In genomic region chr16:76680061-76680911, GRCm38 (mm10) we compare ENCODE assay signal across 10 mouse cellular contexts.
A peak's percentile ranks its signal among the peaks of the same experiment; 100 is the strongest.
DNase-seq lines count a peak whose midpoint lies in the region; ATAC-seq lines count a peak whose summit lies in the region.
"Had no signal": no experiment of that assay in that cellular context is flagged by ENCODE, and none has a peak within 500 bp of the region (broad histone marks: within the 10 kb centered on the region; RNA-seq: fewer than 3 reads in every experiment).

No protein-coding gene starts in this region.

- 71% methylated on average over 19 of the region's 19 CpGs for WGBS in hindbrain, embryonic 10.5 days
- WGBS in macrophage (ENCODE audit: missing documents), result 3% methylated on average over 18 of the region's 19 CpGs
- 24% methylated on average over 19 of the region's 19 CpGs for WGBS in stomach, embryonic 15.5 days

- peaks cover under 1% of the 10 kb centered on the region; the same call in 1 of the 2 replicates for H3K4me1 ChIP-seq in hindbrain, embryonic 10.5 days (replicated peaks)
- no peaks in the 10 kb centered on the region for H3K4me1 ChIP-seq in stomach, embryonic 15.5 days
- H3K4me1 ChIP-seq: midbrain, embryonic 12.5 days had no signal

- no peaks in the 10 kb centered on the region for H3K36me3 ChIP-seq in hindbrain, embryonic 10.5 days
- H3K36me3 ChIP-seq in macrophage (ENCODE audit: inconsistent target), result no peaks in the 10 kb centered on the region
- H3K36me3 ChIP-seq in stomach, embryonic 15.5 days, result no peaks in the 10 kb centered on the region
- H3K36me3 ChIP-seq: G1E; midbrain, embryonic 12.5 days had no signal

- H3K27me3 ChIP-seq in hindbrain, embryonic 10.5 days (ENCODE audit: insufficient read depth, poor library complexity, severe bottlenecking), result no peaks in the 10 kb centered on the region
- no peaks in the 10 kb centered on the region for H3K27me3 ChIP-seq in stomach, embryonic 15.5 days (replicated peaks)

- peak; percentile 80 for ATAC-seq in stomach, embryonic 15.5 days (ENCODE audit: insufficient read depth, low FRiP score, low read depth)

- peak; percentile 7 for DNase-seq in gastrocnemius, adult 18-20 months (ENCODE audit: low spot score)
- no peak for DNase-seq in gastrocnemius, postnatal 25 days
- peak; percentile 34 for DNase-seq in embryo, embryonic 10 days (ENCODE audit: low spot score)
- peak; percentile 19 for DNase-seq in hindbrain, embryonic 10.5 days (ENCODE audit: low spot score)
- peak; percentile 18 to 49 for DNase-seq in left cerebral cortex, postnatal 10 days (ENCODE audit: extremely low spot score in 1 of 2, low spot score in 2 of 2)
- DNase-seq in urinary bladder, adult 2 months (ENCODE audit: low spot score), result no peak

- H3K4me2 ChIP-seq in stomach, embryonic 15.5 days, result peak overlapping the region; percentile 55
- H3K4me2 ChIP-seq: midbrain, embryonic 12.5 days had no signal

- peak overlapping the region; percentile 51; the same call in 1 of the 2 replicates for H3K27ac ChIP-seq in hindbrain, embryonic 10.5 days
- H3K27ac ChIP-seq in macrophage, result no peak overlapping the region
- peak overlapping the region; percentile 70 for H3K27ac ChIP-seq in stomach, embryonic 15.5 days
- H3K27ac ChIP-seq: midbrain, embryonic 12.5 days had no signal

- no peaks in the 10 kb centered on the region for H3K79me2 ChIP-seq in macrophage (ENCODE audit: inconsistent target)

- H3K4me3 ChIP-seq in hindbrain, embryonic 10.5 days, result no peak overlapping the region
- H3K4me3 ChIP-seq in macrophage (ENCODE audit: inconsistent target), result peak overlapping the region; percentile 3; the same call in 1 of the 2 replicates
- H3K4me3 ChIP-seq in stomach, embryonic 15.5 days (replicated peaks), result peak overlapping the region; percentile 30
- H3K4me3 ChIP-seq: midbrain, embryonic 12.5 days had no signal

- H3K9ac ChIP-seq in stomach, embryonic 15.5 days, result no peak overlapping the region
- H3K9ac ChIP-seq: midbrain, embryonic 12.5 days had no signal

- peaks cover 10% of the 10 kb centered on the region for H3K9me3 ChIP-seq in hindbrain, embryonic 10.5 days
- H3K9me3 ChIP-seq in stomach, embryonic 15.5 days, result no peaks in the 10 kb centered on the region
- H3K9me3 ChIP-seq: G1E; midbrain, embryonic 12.5 days had no signal

- intact Hi-C loops in left cerebral cortex, postnatal 10 days (cut with DNase I), result loop anchor here (10.0 kb wide), 1 partner anchor 305 kb away; the partner anchor contains the start of gene Nrip1

Comparison
In these comparisons a context has a peak if more than half of its experiments do, and no peak if none do; other contexts are left out.
1. DNase-seq: peak in gastrocnemius, adult 18-20 months (single experiment), embryo, embryonic 10 days (single experiment), hindbrain, embryonic 10.5 days (single experiment) and left cerebral cortex, postnatal 10 days (2 of 2); none in gastrocnemius, postnatal 25 days (single experiment) and urinary bladder, adult 2 months (single experiment).